Mouse (Mus musculus): ENCODE results near the gene Slc6a6. TPM values are rescaled to one million over a fixed set of nuclear protein-coding genes. Genes with fewer than 3 reads are reported as not detected.

Slc6a6 gene
- polyA plus RNA-seq, 1 experiment: 109 TPM

GRCm38 (mm10) chr6:91689231-91689630 is 5.4 kb downstream of the Slc6a6 start:
- TF ChIP-seq CTCF (IDR thresholded peaks at IDR 0.05; ENCODE audit: low read depth, low read length) (no peak), EP300 (IDR thresholded peaks at IDR 0.05; ENCODE audit: insufficient read depth, low read depth, low read length) (no peak), POLR2A (IDR thresholded peaks at IDR 0.05; ENCODE audit: insufficient read depth, low read length) (no peak)
- no peak overlapping the region for H3K9ac ChIP-seq (ENCODE audit: low read depth, poor library complexity, severe bottlenecking)
- H3K27me3 ChIP-seq (ENCODE audit: control insufficient read depth, insufficient read depth, low read length, poor library complexity, severe bottlenecking): no peaks in the 10 kb centered on the region
- H3K4me1 ChIP-seq (ENCODE audit: control insufficient read depth, insufficient read depth, low read length): peaks cover 17% of the 10 kb centered on the region
- H3K36me3 ChIP-seq (ENCODE audit: control insufficient read depth, insufficient read depth, low read length, poor library complexity, severe bottlenecking): peaks cover 9% of the 10 kb centered on the region; the same call in 1 of the 2 replicates
- no peak overlapping the region for H3K4me3 ChIP-seq (ENCODE audit: low read depth, low read length)
- no peaks in the 10 kb centered on the region for H3K9me3 ChIP-seq (replicated peaks; ENCODE audit: control insufficient read depth, insufficient read depth, low read length, poor library complexity, severe bottlenecking)
- peak overlapping the region; percentile 2; the same call in 1 of the 2 replicates for H3K27ac ChIP-seq (ENCODE audit: insufficient read depth, low read length)

DNA sequence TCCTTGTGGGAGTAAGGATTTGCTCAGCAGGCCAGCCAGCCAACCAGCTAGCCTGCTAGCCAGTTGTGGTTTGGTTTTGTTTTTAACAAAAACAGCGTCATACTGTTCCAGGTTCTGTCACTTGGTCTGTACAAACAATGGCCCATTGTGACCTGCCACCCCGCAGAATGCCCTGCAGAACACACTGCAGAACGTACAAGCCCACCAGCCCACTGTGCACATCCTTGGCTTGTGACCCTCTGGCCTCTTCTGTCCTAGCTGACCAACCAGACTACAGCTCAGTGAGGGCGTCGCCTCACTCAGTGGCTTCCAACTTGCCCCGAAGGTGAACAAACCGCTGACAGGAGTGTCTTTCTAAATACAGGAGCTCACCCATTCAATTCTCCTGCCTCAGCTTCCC is 6.4 kb downstream of the Slc6a6 start:
- Histone ChIP-seq H3K36me3 (ENCODE audit: control insufficient read depth, insufficient read depth, low read length, poor library complexity, severe bottlenecking) (peaks cover 9% of the 10 kb centered on the region; the same call in 1 of the 2 replicates), H3K4me3 (ENCODE audit: low read depth, low read length) (no peak overlapping the region), H3K4me1 (ENCODE audit: control insufficient read depth, insufficient read depth, low read length) (peaks cover 18% of the 10 kb centered on the region), H3K9ac (ENCODE audit: low read depth, poor library complexity, severe bottlenecking) (no peak overlapping the region), H3K27ac (ENCODE audit: insufficient read depth, low read length) (peak overlapping the region; percentile 57), H3K27me3 (ENCODE audit: control insufficient read depth, insufficient read depth, low read length, poor library complexity, severe bottlenecking) (no peaks in the 10 kb centered on the region), H3K9me3 (replicated peaks; ENCODE audit: control insufficient read depth, insufficient read depth, low read length, poor library complexity, severe bottlenecking) (no peaks in the 10 kb centered on the region)
- no peak for TF ChIP-seq EP300 (IDR thresholded peaks at IDR 0.05; ENCODE audit: insufficient read depth, low read depth, low read length)
- no peak for TF ChIP-seq CTCF (IDR thresholded peaks at IDR 0.05; ENCODE audit: low read depth, low read length)
- TF ChIP-seq POLR2A (IDR thresholded peaks at IDR 0.05; ENCODE audit: insufficient read depth, low read length): no peak

GRCm38 (mm10) chr6:91690646-91691045 is 6.8 kb downstream of the Slc6a6 start:
- peaks cover 18% of the 10 kb centered on the region for H3K4me1 ChIP-seq (ENCODE audit: control insufficient read depth, insufficient read depth, low read length)
- H3K4me3 ChIP-seq (ENCODE audit: low read depth, low read length): no peak overlapping the region
- TF ChIP-seq POLR2A (IDR thresholded peaks at IDR 0.05; ENCODE audit: insufficient read depth, low read length) (no peak), CTCF (IDR thresholded peaks at IDR 0.05; ENCODE audit: low read depth, low read length) (no peak), EP300 (IDR thresholded peaks at IDR 0.05; ENCODE audit: insufficient read depth, low read depth, low read length) (no peak)

DNA sequence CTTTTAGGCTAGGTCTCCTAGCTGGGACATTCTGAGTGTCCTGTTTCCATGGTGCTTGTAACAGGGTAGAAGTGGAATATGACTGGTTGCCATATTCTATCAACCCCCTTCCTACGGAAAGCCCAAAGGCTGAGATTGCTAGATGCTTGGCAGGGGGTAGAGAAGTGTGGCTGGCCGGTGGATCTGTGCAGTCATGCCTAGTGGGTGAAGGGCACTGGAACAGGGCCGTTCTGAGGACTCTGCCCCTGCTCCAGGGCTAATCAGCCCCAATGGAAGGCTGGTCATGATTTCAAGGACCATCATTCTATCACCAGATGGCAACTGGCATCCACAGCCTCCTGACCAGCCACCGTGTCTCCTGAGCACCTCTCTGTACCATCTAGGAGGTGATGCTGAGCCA is 7.7 kb downstream of the Slc6a6 start:
- Histone ChIP-seq H3K4me3 (ENCODE audit: low read depth, low read length) (no peak overlapping the region), H3K4me1 (ENCODE audit: control insufficient read depth, insufficient read depth, low read length) (peaks cover 18% of the 10 kb centered on the region), H3K36me3 (ENCODE audit: control insufficient read depth, insufficient read depth, low read length, poor library complexity, severe bottlenecking) (peaks cover 12% of the 10 kb centered on the region; the same call in 1 of the 2 replicates), H3K27me3 (ENCODE audit: control insufficient read depth, insufficient read depth, low read length, poor library complexity, severe bottlenecking) (no peaks in the 10 kb centered on the region), H3K9ac (ENCODE audit: low read depth, poor library complexity, severe bottlenecking) (no peak overlapping the region), H3K27ac (ENCODE audit: insufficient read depth, low read length) (peak overlapping the region; percentile 48), H3K9me3 (replicated peaks; ENCODE audit: control insufficient read depth, insufficient read depth, low read length, poor library complexity, severe bottlenecking) (no peaks in the 10 kb centered on the region)
- TF ChIP-seq EP300 (IDR thresholded peaks at IDR 0.05; ENCODE audit: insufficient read depth, low read depth, low read length): no peak
- no peak for TF ChIP-seq CTCF (IDR thresholded peaks at IDR 0.05; ENCODE audit: low read depth, low read length)
- TF ChIP-seq POLR2A (IDR thresholded peaks at IDR 0.05; ENCODE audit: insufficient read depth, low read length): no peak

More at GRCm38 (mm10) chr6:91690646-91691045, 6.8 kb downstream of the Slc6a6 start:
- no peaks in the 10 kb centered on the region for H3K27me3 ChIP-seq (ENCODE audit: control insufficient read depth, insufficient read depth, low read length, poor library complexity, severe bottlenecking)
- H3K27ac ChIP-seq (ENCODE audit: insufficient read depth, low read length): peak overlapping the region; percentile 57
- H3K9me3 ChIP-seq (replicated peaks; ENCODE audit: control insufficient read depth, insufficient read depth, low read length, poor library complexity, severe bottlenecking): no peaks in the 10 kb centered on the region
- H3K36me3 ChIP-seq (ENCODE audit: control insufficient read depth, insufficient read depth, low read length, poor library complexity, severe bottlenecking): peaks cover 9% of the 10 kb centered on the region; the same call in 1 of the 2 replicates
- H3K9ac ChIP-seq (ENCODE audit: low read depth, poor library complexity, severe bottlenecking): no peak overlapping the region

DNA sequence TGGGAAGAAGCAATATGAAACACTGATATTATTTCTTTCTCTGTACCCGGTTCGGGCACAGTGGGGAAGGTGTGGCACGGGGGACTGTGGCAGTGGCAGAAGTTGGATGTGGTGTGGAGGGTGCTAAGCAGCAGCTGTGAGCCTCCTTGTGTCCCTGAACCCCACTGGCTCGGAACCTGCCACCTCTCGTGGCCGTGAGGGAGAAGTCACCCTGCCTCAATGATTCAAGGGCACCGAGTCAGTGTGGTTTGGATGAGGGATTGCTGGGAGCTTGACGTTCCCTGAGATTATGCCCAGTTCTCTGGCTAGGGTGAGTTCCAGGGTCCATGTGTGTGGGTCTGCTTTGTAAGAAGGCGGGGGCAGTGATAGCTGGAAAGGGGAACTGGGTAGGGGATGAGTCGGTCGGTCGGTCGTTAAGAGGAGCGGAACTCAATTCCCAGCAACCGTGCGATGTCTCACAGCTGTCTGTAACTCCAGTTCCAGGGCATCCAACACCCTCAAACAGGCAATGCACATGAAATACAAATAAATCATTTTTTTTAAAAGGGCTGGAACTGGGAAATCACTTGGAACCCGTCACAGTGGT is 9.5 kb downstream of the Slc6a6 start:
- no peak for TF ChIP-seq POLR2A (IDR thresholded peaks at IDR 0.05; ENCODE audit: insufficient read depth, low read length)
- no peak for TF ChIP-seq EP300 (IDR thresholded peaks at IDR 0.05; ENCODE audit: insufficient read depth, low read depth, low read length)
- no peak for TF ChIP-seq CTCF (IDR thresholded peaks at IDR 0.05; ENCODE audit: low read depth, low read length)
- H3K9me3 ChIP-seq (replicated peaks; ENCODE audit: control insufficient read depth, insufficient read depth, low read length, poor library complexity, severe bottlenecking): no peaks in the 10 kb centered on the region
- H3K27ac ChIP-seq (ENCODE audit: insufficient read depth, low read length): no peak overlapping the region
- no peaks in the 10 kb centered on the region for H3K27me3 ChIP-seq (ENCODE audit: control insufficient read depth, insufficient read depth, low read length, poor library complexity, severe bottlenecking)
- peaks cover 12% of the 10 kb centered on the region; the same call in 1 of the 2 replicates for H3K36me3 ChIP-seq (ENCODE audit: control insufficient read depth, insufficient read depth, low read length, poor library complexity, severe bottlenecking)
- peaks cover 22% of the 10 kb centered on the region for H3K4me1 ChIP-seq (ENCODE audit: control insufficient read depth, insufficient read depth, low read length)
- no peak overlapping the region for H3K9ac ChIP-seq (ENCODE audit: low read depth, poor library complexity, severe bottlenecking)
- H3K4me3 ChIP-seq (ENCODE audit: low read depth, low read length): no peak overlapping the region

- H3K27ac ChIP-seq (ENCODE audit: insufficient read depth, low read length): 0 out of 2 replicates have a peak overlapping the region, but pooled peaks have one; percentile 15
- TF ChIP-seq EP300 (IDR thresholded peaks at IDR 0.05; ENCODE audit: insufficient read depth, low read depth, low read length): no peak
- TF ChIP-seq CTCF (IDR thresholded peaks at IDR 0.05; ENCODE audit: low read depth, low read length): no peak
- no peak for TF ChIP-seq POLR2A (IDR thresholded peaks at IDR 0.05; ENCODE audit: insufficient read depth, low read length)
- H3K4me1 ChIP-seq (ENCODE audit: control insufficient read depth, insufficient read depth, low read length): peaks cover 26% of the 10 kb centered on the region
- H3K4me3 ChIP-seq (ENCODE audit: low read depth, low read length): no peak overlapping the region
- H3K27me3 ChIP-seq (ENCODE audit: control insufficient read depth, insufficient read depth, low read length, poor library complexity, severe bottlenecking): no peaks in the 10 kb centered on the region
- peaks cover 16% of the 10 kb centered on the region for H3K36me3 ChIP-seq (ENCODE audit: control insufficient read depth, insufficient read depth, low read length, poor library complexity, severe bottlenecking)
- H3K9me3 ChIP-seq (replicated peaks; ENCODE audit: control insufficient read depth, insufficient read depth, low read length, poor library complexity, severe bottlenecking): no peaks in the 10 kb centered on the region
- H3K9ac ChIP-seq (ENCODE audit: low read depth, poor library complexity, severe bottlenecking): no peak overlapping the region
These were observed 10.8 kb downstream of the Slc6a6 start for GRCm38 (mm10) chr6:91694610-91695009.
